Mouse (Mus musculus) gastrocnemius, postnatal 25 days (tissue): ENCODE measurements around the gene Gm5129. TPM values are rescaled to one million over a fixed set of nuclear protein-coding genes. Genes with fewer than 3 reads are reported as not detected.

Experiments
- DNase-seq: peaks from one replicate; pipeline ENCODE4 v3.0.0; 2022
- total RNA-seq, 2 experiments: library from RNA; stranded (reverse); gene quantifications; 1 replicate in 1 of 2; 2 replicates in 1 of 2; pipeline ENCODE4 v1.2.3; 2021

Gene Gm5129
- total RNA-seq, 2 experiments from 2014 or later: not detected

DNA sequence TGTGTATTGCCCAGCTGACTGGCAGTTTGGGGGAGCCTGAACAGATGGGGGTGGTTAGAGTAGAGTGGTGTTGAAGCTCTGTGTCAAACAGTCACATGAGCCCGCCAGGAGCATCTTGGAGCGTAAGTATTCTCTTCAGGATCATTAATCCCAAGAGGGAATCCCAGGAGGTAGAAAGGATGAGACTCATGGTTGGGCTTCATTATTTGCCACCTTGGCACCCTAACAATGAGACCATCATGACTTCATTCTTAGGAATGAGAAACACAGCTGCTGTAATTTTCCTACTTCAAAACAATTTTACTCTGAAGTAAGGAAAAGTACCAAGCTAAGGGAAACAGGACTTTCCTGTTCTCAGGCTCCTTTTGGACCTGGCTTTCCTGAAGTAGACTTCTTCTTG lies 10.4 kb downstream of the Gm5129 start:
- DNase-seq: no peak

DNA sequence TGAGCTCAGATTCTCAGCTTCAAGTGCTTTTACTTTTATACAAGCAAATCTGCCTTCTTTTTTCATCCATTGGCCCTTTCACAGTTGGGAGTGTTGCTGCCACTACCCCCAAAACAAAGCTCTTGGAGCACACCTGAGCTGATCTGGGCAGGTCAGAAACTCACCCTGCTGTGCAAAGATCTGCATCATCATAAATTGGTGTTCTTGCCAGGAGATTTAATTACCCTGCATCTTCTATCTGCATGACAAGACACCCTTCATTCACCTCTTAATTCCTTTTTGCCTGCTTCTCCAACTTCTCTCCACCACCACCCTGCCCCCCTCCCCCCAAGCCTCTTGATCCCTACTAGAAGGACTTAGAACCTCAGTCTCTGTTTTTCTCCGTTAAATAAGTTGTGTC lies 14.6 kb downstream of the Gm5129 start:
- no peak for DNase-seq

DNA sequence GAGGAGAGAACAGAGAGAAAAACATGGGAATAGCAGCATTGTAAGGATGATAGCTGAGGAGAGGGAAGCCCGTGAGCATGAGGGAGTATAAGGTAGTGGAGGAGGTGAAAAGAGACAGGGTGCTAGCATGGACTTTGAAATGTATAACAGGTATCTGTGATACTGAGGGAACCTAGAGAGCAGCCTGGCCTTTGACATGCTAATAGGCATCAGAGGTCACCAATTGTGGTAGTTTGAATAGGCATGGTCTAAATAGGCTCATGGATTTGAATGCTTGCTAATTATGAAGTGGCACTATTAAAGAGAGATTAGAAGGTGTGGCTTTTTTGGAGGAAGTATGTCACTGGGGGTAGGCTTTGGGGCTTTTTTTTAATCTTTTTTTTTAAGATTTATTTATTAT lies 22.8 kb downstream of the Gm5129 start:
- DNase-seq: no peak

DNA sequence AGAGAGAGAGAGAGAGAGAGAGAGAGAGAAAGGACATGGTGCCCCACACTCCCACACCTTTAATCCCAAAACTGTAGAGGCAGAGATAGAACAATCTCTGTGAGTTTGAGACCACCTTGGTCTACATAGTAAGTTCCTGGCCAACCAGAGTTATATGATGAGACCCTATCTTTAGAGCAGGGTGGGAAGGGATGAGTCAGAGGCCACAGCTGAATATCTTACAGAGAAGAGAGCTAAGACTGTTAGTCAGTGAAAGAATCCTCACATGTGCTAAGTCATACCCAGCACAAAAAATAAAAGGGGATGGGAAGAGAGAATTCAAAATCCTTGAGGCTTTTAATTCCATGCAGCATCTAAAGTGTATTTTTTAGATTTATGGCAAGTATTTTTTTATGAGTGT lies 24.1 kb downstream of the Gm5129 start:
- DNase-seq: no peak

DNA sequence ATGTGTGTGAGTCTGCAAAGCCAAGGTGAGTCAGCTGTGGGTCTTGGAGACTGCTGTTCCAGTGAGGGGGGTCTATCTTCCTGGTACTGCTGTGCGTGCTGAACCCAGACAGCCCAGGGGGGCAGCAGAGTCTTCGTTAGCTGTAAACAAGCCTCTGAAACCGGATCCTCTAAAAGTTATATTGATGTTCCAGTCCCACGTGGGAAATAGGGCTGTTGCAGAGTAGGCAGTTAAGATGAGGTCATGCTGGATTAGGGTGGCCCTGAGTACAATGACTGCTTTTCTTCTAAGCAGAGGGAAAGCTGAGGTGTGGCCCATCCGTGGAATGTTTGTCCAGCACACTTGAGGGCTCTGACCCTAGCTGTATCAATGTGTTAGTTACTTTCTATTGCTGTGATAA lies 27.5 kb downstream of the Gm5129 start:
- peak; percentile 15 for DNase-seq

DNA sequence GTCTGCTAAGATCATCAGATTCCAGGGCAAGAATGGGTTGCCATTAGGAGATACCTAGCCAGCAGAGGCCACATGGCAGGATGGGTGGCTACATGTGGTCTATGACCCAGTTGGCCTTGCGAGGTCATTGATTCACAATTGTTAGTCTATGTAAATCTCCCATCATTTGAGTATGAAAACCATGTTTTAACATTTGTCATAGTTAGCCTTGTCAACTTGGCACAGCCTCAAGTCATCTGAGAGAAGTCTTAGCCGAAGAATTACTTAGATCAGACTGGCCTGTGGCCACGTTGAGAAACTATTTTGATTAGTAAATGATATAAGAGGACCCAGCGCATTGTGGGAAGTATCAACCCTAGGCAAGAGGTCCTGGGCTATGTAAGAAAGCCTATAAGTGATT lies 28.5 kb downstream of the Gm5129 start:
- DNase-seq: no peak

DNA sequence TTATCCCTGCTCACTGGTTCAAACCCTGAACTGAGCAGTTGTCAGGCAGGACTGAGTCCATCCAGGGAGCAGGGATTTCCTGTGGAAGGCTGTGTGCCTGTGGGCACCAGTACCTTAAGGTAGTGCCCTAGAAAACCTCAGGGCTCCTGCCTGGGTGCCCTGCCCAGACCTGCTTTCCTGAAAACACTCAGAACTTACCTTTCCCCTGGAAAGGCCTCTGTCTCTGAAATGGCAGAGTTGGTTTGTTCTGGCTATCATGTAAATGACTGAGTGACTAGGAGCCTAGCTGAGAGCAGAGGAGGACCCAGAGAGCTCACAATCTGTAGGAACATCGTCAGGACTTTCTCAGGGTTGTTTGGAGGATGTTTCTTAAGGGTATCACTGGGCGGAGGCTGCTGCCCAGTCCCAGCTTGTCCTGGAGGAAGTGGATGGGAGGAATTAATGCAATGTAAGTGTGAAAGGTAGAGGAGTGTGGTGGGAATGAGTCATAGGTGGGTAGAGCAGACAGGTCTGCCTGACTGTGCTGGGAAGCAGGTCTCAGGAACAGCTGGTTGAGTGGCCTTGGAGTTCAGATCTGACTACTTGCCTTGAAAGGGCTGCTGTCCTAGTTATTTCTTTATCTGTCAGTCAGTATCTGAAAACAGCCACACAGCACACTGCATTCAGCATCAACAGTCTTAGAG lies 36.1 kb downstream of the Gm5129 start:
- no peak for DNase-seq

DNA sequence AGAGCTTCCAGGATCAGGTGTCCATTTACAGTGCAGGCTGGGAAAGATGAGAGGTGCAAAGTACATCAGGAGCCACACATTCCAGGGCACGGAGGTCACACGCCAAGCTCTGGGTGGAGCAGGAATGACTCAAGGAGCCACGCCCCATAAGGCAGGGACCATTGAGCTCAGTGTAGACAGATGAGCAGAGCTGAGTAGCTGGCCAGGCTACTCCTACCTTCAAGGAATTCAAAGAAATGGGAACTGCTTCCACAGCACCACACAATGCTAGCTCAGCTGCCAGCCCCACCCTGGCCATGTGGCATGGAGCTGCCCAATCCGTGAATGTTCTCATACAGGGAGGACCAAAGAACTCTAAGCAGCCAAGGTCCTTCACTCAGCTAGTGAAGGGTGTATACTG lies 37.2 kb downstream of the Gm5129 start:
- no peak for DNase-seq

DNA sequence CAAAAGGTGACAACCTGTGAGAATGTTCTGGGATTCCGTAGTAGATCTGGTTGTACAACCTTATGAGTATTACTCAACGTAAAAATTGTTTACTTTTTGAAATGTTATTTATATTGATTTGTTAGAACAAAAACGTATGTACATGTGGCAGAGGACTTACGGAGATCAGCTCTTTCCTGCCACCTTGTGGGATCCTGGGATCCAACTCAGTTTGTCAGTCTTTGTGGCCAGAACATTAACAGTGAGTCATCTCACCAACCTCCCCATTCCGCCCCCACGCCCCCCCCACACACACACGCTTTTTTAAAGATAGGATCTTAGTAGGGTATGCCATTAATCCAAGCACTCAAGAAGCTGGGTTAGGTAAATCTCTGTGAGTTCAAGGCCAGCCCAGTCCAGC lies 47.4 kb downstream of the Gm5129 start:
- no peak for DNase-seq

DNA sequence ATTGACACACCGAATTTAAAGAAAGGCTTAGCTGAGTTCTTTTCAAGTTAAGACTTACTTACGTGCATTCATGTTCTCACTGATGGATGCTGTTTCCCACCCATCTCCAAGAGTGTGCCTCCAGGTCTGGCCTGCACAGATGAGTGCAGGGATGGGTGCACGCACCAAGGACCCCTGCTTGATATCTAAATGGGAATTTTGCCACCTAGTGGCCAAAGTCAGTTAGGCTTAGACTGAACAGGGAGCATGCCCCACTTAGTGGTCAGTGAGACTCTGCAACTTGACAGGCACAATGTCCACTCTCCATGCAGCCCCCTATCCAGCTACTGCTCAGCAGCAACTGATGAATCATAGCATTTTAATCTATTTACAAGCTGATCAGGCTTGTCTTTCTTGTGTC lies 48.1 kb downstream of the Gm5129 start:
- DNase-seq: no peak

Other genes starting within 250 kb of the Gm5129 start
- 10 to 100 TPM; 30.6 to 31.6 TPM for gene Ube3c, start 166.7 kb downstream of the Gm5129 start, total RNA-seq
- gene Dnajb6, start 248 bp downstream of the Gm5129 start, total RNA-seq: 10 to 100 TPM; 61.5 to 70.9 TPM